Mouse (Mus musculus) cortical plate, adult 2 months (tissue): ENCODE data around the gene A130010J15Rik.

Source experiments
- CTCF ChIP-seq: fragments of 200-500 bp; IDR thresholded peaks from 2 replicates; pipeline ENCODE4 v1.5.1; 2011; ENCODE audit warnings: mild to moderate bottlenecking, control low read depth, low read length; ENCODE audit not compliant: insufficient read depth; ENCODE audit errors: extremely low read depth
- POLR2A ChIP-seq: fragments of 200-500 bp; IDR thresholded peaks from 2 replicates; pipeline ENCODE4 v1.6.1; 2011; ENCODE audit warnings: mild to moderate bottlenecking, low read length, control low read depth; ENCODE audit not compliant: insufficient read depth; ENCODE audit errors: extremely low read depth

- TF ChIP-seq POLR2A (no peak), CTCF (no peak)
These were observed 5.9 kb downstream of the A130010J15Rik start for GRCm38 (mm10) chr1:193173810-193174129.
